Mouse (Mus musculus): Measurements from ENCODE around the gene Gm21863.
"Not testable (repeated sequence)": the region's sequence is repeated elsewhere in the genome, so short reads cannot be mapped to it uniquely, and the experiment has no call there.

GRCm38 (mm10) chr12:19953869-19954555 lies at the start of gene Gm21863:
- TF ChIP-seq CTCF (IDR thresholded peaks at IDR 0.05; ENCODE audit: low read depth, low read length); POLR2A (IDR thresholded peaks at IDR 0.05; ENCODE audit: borderline replicate concordance, low read depth, low read length): not testable (repeated sequence)

Data from bone marrow macrophage, adult 2 months (primary cell).